Mouse (Mus musculus): ENCODE data around the gene Lancl2. TPM values are rescaled to one million over a fixed set of nuclear protein-coding genes. Genes with fewer than 3 reads are reported as not detected.

Gene Lancl2
- polyA plus RNA-seq, 1 experiment from 2014 or later: 46.4 TPM

DNA sequence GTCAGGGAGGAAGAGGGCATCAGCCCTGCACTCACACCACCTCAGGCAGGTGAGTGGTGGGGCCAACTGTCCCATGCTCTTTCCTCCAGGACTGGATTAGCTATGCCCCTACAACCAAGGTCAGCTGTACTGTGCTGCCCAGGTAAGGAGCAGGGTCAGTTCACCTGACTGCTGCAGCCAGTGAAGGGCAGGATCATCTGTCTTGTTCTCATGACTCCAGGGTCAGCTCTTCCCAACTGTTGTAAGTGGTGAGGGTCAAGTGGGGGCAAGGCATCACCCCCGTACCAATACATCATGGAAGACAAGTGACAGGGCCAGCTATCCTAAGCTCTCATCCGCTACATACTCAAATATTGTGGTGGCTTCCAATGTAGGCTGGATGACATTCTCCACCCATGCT is 41.8 kb downstream of the Lancl2 start:
- peaks cover 5% of the 10 kb centered on the region; the same call in 1 of the 2 replicates for H3K36me3 ChIP-seq (replicated peaks)
- H3K4me1 ChIP-seq: no peaks in the 10 kb centered on the region
- no peaks in the 10 kb centered on the region for H3K27me3 ChIP-seq (ENCODE audit: poor library complexity, severe bottlenecking)
- WGBS: 94% methylated on average over 2 of the region's 2 CpGs
- H3K27ac ChIP-seq: no peak overlapping the region; the same call in 1 of the 2 replicates
- no peak for DNase-seq (ENCODE audit: extremely low spot score, low spot score)
- no peaks in the 10 kb centered on the region for H3K9me3 ChIP-seq
- no peak overlapping the region for H3K4me3 ChIP-seq

DNA sequence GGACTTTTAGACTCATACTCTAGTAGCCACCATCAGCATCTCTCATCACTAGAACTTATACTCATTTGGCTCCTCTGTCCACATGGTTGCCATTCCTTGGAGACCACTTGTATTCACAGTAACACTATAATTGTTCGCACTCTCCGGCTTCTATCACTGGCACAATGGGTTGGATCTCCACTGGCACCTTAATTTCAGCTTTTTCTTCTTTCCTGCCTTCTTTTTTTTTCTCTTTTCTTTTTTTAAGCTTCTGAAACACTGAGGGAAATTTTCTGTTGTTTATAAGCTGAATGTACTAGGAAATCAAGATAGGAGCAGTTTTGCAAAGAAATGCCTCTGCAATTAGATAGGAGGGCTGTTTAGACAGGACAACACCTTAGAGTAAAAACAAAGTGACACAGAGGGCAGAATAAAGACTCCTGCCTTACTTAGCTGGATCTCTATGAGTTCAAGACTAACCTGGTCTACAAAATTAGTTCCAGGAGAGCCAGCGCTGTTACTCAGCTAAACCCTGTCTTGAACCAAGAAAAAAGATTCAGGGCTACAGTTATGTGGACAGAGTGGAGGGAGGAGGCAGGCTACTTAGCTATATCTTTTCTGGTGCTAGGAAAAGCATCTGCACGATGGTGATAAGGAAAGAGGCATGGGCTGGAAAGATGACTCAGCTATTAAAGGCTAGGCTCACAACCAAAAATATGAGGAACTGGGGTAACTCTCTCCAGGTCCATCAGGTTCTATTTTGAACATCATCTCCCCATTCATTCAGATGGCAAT is 42.8 kb downstream of the Lancl2 start:
- no peaks in the 10 kb centered on the region for H3K36me3 ChIP-seq (replicated peaks)
- no peak overlapping the region for H3K4me3 ChIP-seq
- H3K4me1 ChIP-seq: no peaks in the 10 kb centered on the region
- no peaks in the 10 kb centered on the region for H3K9me3 ChIP-seq
- DNase-seq (ENCODE audit: extremely low spot score, low spot score): no peak
- no peak overlapping the region for H3K27ac ChIP-seq
- no peaks in the 10 kb centered on the region for H3K27me3 ChIP-seq (ENCODE audit: poor library complexity, severe bottlenecking)
- 92% methylated on average over 4 of the region's 4 CpGs for WGBS

GRCm38 (mm10) chr6:57745748-57746129 is 43.4 kb downstream of the Lancl2 start:
- H3K27me3 ChIP-seq (ENCODE audit: poor library complexity, severe bottlenecking): no peaks in the 10 kb centered on the region
- no peak overlapping the region for H3K4me3 ChIP-seq
- no peaks in the 10 kb centered on the region for H3K4me1 ChIP-seq
- no peak for DNase-seq (ENCODE audit: extremely low spot score, low spot score)
- no peak overlapping the region for H3K27ac ChIP-seq
- H3K36me3 ChIP-seq (replicated peaks): no peaks in the 10 kb centered on the region
- H3K9me3 ChIP-seq: no peaks in the 10 kb centered on the region
- WGBS: 87% methylated on average over 2 of the region's 2 CpGs

DNA sequence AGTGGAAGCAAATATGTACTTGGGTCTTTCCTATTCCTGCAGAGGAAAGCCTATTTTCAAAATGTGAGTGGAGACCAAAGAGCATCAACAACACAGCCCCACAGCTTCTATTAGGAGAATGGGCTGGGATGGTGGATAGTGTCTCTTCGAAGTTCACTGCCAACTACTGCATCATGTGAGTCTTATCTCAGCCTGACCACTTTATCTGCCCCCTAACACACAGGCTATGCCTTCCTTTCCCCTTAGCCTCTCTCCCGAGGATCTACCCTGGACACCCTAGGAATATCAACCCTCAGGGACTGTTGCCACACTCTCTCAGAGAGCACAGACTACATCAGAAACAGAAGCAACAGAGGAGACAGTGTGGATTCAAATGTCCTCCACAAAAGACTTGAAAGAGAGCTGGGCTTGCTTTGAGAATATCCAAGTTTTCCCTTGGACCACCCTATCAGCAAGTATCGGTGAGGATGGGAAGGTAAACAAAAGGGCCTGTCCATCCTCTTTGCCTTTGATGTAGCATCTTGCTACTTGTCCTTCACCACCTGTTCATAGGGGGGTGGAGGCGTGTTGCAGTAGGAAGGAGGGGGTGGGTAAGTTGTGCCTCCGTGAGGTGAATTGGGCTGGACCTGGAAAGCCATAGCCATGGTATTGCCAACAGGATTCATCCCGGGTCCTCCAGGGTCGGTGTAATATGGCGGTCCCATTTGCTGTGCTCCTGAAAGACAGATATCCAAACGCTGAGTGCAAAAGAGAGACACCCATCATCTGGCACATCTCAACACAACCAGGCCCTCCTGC is 51.8 kb downstream of the Lancl2 start:
- DNase-seq (ENCODE audit: extremely low spot score, low spot score): no peak
- 91% methylated on average over 9 of the region's 9 CpGs for WGBS
- peaks cover 48% of the 10 kb centered on the region for H3K36me3 ChIP-seq (replicated peaks)

GRCm38 (mm10) chr6:57763054-57763453 is 60.7 kb downstream of the Lancl2 start:
- H3K27me3 ChIP-seq (ENCODE audit: poor library complexity, severe bottlenecking): no peaks in the 10 kb centered on the region
- no peak overlapping the region for H3K4me3 ChIP-seq
- no peaks in the 10 kb centered on the region for H3K4me1 ChIP-seq
- peaks cover 39% of the 10 kb centered on the region for H3K36me3 ChIP-seq (replicated peaks)
- no peak for DNase-seq (ENCODE audit: extremely low spot score, low spot score)
- H3K9me3 ChIP-seq: no peaks in the 10 kb centered on the region
- no peak overlapping the region for H3K27ac ChIP-seq

More for the DNA sequence above, 51.8 kb downstream of the Lancl2 start:
- H3K27ac ChIP-seq: no peak overlapping the region
- H3K27me3 ChIP-seq (ENCODE audit: poor library complexity, severe bottlenecking): no peaks in the 10 kb centered on the region
- H3K4me3 ChIP-seq: no peak overlapping the region
- H3K4me1 ChIP-seq: no peaks in the 10 kb centered on the region
- no peaks in the 10 kb centered on the region for H3K9me3 ChIP-seq

GRCm38 (mm10) chr6:57765095-57765878 is 62.9 kb downstream of the Lancl2 start:
- no peaks in the 10 kb centered on the region for H3K9me3 ChIP-seq
- no peaks in the 10 kb centered on the region for H3K27me3 ChIP-seq (ENCODE audit: poor library complexity, severe bottlenecking)
- no peak for DNase-seq (ENCODE audit: extremely low spot score, low spot score)
- H3K4me1 ChIP-seq: no peaks in the 10 kb centered on the region
- WGBS: 84% methylated on average over 3 of the region's 3 CpGs
- H3K27ac ChIP-seq: no peak overlapping the region
- no peak overlapping the region for H3K4me3 ChIP-seq
- peaks cover 40% of the 10 kb centered on the region for H3K36me3 ChIP-seq (replicated peaks)

DNA sequence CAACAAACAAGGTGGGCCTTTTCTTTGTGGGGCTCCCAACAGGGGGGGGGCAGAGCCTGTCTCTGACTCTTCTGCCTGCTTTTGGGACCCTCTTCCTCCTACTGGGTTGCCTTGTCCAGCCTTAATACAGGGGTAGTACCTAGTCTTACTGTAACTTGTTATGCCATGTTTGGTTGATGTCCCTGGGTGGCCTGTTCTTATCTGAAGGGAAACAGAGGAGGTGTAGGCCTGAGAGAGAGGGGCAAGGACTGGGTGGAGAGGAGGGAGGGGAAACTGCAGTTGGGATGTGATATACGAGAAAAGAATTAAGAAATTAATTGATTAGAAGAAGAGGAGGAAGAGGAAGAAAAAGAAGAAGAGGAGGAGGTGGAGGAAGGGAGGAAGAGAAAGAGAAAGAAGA is 63.9 kb downstream of the Lancl2 start:
- H3K4me3 ChIP-seq: no peak overlapping the region
- H3K27me3 ChIP-seq (ENCODE audit: poor library complexity, severe bottlenecking): no peaks in the 10 kb centered on the region
- H3K9me3 ChIP-seq: no peaks in the 10 kb centered on the region
- no peaks in the 10 kb centered on the region for H3K4me1 ChIP-seq
- WGBS: 95% methylated on average over 1 of the region's 1 CpGs
- no peak for DNase-seq (ENCODE audit: extremely low spot score, low spot score)
- no peak overlapping the region for H3K27ac ChIP-seq
- H3K36me3 ChIP-seq (replicated peaks): peaks cover 39% of the 10 kb centered on the region

DNA sequence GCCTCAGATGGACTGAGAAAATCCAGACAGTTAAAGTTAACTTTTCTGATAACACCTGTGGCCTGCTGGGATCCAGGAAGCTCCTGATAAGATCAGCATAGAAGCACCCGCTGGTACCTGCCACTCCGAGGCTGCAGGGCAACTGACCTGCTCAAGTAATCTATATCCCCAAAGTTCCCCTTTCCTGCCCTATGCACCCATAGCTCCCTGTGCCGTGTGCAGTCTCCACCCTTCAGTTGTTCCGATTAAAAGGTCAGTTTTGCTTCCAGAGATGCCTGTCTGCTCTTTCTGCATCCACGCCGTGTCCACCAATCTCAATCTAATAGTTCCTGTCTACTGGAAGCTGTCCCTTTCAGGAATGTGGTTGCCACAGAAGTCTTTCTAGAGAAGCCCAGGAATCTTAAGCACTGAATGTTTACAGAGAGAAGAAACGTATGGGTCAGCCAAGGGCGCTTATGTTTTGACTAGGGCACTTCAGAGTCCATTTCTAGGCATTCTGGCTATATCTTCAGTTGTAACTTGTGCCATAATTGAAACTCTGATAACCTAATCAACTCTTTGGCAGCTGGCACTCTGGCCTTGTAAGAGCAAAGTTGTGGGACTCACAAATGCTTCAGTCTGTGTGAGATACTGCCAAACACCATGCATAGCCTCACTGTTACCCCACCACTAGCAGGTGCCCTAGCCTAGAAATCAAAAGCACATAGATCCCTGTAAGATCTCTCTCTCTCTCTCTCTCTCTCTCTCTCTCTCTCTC is 65.0 kb downstream of the Lancl2 start:
- H3K4me3 ChIP-seq: no peak overlapping the region
- DNase-seq (ENCODE audit: extremely low spot score, low spot score): no peak
- no peaks in the 10 kb centered on the region for H3K9me3 ChIP-seq
- H3K4me1 ChIP-seq: no peaks in the 10 kb centered on the region
- no peaks in the 10 kb centered on the region for H3K27me3 ChIP-seq (ENCODE audit: poor library complexity, severe bottlenecking)
- 88% methylated on average over 8 of the region's 8 CpGs for WGBS
- H3K27ac ChIP-seq: no peak overlapping the region
- H3K36me3 ChIP-seq (replicated peaks): peaks cover 38% of the 10 kb centered on the region

DNA sequence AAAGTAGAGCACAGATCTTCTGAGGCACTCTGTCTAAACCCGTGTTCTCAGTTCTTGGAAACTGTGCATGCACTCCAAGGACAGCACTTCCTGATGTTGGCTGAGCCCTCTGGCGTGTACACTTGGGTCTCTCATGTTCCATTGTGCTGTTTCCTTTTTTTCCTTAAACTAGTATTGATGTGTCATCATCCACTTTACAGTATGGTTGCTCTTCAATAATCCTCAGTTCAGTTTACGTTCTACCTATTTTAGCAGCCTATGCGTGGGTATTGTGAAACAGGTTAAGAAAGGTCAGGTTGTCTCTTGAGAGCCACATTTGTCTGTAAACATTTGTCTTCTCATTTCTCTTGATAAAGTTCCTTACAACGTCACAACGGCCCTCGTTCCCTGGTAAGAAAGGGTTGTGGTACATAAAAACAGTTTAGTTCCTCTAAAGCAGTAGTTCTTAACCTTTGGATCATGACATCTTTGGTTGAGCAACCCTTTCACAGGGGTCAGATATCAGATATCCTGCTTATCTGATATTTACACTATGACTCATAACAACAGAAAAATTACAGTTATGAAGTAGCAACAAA is 66.7 kb downstream of the Lancl2 start:
- WGBS: 95% methylated on average over 7 of the region's 7 CpGs
- no peaks in the 10 kb centered on the region for H3K27me3 ChIP-seq (ENCODE audit: poor library complexity, severe bottlenecking)
- no peaks in the 10 kb centered on the region for H3K9me3 ChIP-seq
- no peaks in the 10 kb centered on the region for H3K4me1 ChIP-seq
- H3K36me3 ChIP-seq (replicated peaks): peaks cover 50% of the 10 kb centered on the region
- DNase-seq (ENCODE audit: extremely low spot score, low spot score): no peak
- H3K27ac ChIP-seq: no peak overlapping the region
- H3K4me3 ChIP-seq: no peak overlapping the region

- H3K4me3 ChIP-seq: no peak overlapping the region
- no peak overlapping the region for H3K27ac ChIP-seq
- no peaks in the 10 kb centered on the region for H3K4me1 ChIP-seq
- H3K36me3 ChIP-seq (replicated peaks): peaks cover 59% of the 10 kb centered on the region
- H3K9me3 ChIP-seq: no peaks in the 10 kb centered on the region
- no peak for DNase-seq (ENCODE audit: extremely low spot score, low spot score)
- 87% methylated on average over 1 of the region's 1 CpGs for WGBS
- H3K27me3 ChIP-seq (ENCODE audit: poor library complexity, severe bottlenecking): no peaks in the 10 kb centered on the region
These were observed 68.3 kb downstream of the Lancl2 start for GRCm38 (mm10) chr6:57770467-57771190.

DNA sequence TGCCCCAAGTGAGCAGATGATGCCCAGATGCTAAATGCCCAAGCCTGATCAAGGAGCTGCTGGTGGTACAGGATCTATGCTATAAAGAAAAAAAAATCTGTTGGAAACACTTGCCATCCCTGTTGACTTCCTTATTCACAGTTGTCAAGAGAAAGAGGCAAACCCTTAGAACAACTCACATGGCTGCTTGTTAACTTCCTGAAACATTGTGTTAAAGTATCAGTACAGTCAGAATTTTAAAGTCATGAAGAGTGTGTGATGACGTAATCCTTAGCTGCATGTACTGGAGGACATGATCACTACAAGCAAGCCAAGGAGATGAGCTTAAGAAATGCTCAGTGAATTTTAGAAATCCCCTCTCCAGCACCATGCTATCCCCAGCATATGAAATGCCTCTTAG is 71.5 kb downstream of the Lancl2 start:
- H3K27me3 ChIP-seq (ENCODE audit: poor library complexity, severe bottlenecking): no peaks in the 10 kb centered on the region
- H3K4me3 ChIP-seq: no peak overlapping the region
- peaks cover 62% of the 10 kb centered on the region for H3K36me3 ChIP-seq (replicated peaks)
- no peaks in the 10 kb centered on the region for H3K9me3 ChIP-seq
- H3K4me1 ChIP-seq: no peaks in the 10 kb centered on the region
- 83% methylated on average over 1 of the region's 1 CpGs for WGBS
- no peak overlapping the region for H3K27ac ChIP-seq
- DNase-seq (ENCODE audit: extremely low spot score, low spot score): no peak

Measured in forebrain, embryonic 10.5 days (tissue).